Mouse (Mus musculus): ENCODE measurements around the gene Cd164l2.

Gene Cd164l2

DNA sequence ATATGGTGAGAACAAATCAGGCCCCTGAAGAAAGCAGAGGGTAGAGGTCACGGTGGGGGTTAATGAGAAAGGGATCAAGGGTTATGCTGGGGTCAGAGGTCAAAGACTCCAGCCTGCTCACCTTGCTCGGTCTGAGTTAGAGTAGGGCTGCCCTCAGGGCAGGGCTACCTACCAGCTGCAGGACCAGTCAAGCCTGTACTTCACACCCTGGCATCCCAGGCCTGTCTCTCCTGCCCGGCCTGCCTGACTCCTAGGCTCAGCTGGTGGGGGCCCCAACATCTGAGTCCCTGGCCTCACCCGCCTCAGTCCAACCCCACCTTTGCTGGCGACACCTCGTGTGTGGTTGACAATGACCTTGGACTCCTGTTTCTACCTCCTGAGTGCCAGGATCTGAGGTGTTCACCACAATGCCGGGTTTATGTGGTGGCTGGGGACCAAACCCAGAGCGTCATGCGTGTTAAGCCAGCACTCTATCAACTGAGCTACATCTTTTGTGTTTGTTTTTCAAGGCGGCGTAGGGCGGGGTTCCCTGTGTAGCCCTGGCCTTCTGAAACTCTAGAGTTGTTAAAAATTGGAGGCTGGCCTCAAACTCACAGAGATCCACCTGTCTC is 46.0 kb downstream of the Cd164l2 start:
- no peak for DNase-seq (ENCODE audit: low spot score)

DNA sequence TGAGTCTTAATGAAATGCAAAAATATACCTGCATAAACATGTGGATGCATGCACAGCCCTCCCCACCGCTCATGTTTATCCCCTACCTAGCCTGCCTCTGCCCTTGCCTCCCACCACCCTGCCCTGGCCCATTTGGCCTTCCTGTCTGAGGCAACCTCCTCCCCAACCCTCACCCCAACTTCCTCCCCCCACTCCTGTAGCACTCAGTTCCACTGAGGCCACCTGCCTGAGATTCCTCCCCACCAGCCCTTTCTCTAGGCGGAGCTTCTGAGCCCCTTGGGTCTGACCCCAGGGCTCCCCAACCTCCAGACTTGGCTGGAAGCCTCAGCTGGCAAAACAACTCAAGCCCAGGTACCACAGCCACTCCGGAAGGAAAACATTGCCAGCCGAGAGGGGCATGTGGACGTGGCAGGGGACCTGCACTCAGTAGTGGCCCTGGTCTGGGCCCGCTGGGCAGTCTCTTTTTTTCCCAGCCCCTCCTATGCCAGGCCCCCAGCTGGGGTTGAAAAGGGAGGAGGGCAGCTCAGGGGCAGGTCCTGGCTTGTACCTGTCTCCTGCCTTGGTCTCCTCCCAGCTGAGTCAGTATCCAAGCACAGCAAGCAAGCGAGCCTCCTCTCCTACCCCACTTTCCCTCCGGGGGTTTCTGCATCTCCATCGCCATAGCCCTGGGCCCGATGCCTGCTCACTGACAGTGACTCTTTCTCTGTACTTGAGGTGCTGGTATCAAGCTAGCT is 49.9 kb downstream of the Cd164l2 start:
- DNase-seq (ENCODE audit: low spot score) = no peak

DNA sequence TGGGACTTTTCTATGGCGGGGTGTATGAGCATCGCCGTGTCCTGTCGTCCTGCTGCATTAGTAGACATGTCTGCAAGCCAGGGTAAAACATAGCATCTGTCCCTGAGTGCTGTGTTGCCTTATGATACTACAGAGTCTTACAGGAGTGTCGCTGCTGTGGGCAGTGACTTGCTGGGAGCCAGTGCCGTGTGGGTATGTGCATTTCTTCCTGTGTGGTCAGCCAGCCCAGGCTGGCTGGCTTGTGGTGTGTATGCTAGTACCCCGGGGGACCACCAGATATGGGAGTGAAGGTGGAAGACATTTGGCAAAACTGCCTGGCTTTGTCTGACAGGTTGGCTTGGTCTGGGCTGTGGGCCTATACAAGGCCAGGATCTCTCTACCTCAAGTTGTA is 50.4 kb downstream of the Cd164l2 start:
- no peak for DNase-seq (ENCODE audit: low spot score)

DNA sequence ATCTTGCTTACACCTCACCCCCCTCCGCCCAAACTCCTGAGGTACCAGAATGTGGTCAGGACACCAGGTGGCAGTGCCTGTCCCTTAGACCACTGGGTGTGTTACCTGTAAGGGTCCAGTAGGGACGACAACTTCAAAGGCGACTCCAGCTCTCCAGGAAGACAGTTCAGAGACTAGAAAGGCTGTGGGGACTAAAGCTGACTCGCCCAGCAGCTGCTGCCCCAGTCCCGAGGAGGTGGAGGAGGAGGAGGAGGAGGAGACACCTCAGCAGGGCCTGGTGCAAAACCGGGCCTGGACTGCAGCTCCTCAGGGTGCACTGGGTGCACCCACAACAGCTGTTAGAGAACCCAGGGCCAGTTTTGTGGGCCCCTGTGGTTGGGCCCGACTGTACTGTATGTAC is 51.0 kb downstream of the Cd164l2 start, which contains the start of gene Sytl1:
Gene Sytl1 (minus strand): TSS at position 232 of the 400 bp plus-strand sequence.
- DNase-seq (ENCODE audit: low spot score) = no peak

DNA sequence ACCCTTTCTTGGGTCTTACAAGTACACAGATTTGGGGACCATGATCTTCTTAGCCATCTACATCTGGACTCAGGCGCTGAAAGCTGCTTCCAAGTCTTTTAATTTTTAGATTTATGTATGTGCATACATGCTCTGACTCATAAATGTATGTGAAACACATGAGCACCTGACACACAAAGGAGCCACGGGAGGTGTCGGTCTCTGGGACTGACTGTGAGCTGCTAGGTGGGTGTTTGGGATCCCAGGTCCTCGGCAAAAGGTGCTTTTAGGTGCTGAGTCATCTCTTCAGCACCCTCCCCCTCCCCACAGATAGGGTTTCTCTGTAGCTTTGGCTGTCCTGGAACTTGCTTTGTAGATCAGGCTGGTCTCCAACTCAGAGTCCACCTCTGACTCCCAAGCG is 51.8 kb downstream of the Cd164l2 start:
- DNase-seq (ENCODE audit: low spot score) = no peak

DNA sequence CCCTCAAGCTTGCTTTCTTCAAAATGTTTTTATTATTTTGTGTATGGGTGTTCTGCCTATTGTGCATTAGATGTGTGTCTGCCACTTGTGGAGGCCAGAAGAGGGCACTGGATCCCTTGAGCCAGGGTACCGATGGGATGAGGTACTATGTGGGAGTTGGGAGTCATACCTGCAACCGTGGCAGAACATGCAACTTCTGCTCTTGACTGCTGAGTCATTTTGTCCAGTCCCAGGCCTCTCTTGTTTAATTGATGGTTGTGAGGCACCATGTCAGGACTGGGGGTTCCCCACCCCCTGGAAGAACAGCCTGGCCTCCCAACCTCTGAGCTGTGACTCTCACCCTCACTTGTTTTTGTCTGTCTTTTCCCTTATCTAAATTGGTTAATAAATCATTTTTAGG is 52.6 kb downstream of the Cd164l2 start:
- DNase-seq (ENCODE audit: low spot score) = no peak

DNA sequence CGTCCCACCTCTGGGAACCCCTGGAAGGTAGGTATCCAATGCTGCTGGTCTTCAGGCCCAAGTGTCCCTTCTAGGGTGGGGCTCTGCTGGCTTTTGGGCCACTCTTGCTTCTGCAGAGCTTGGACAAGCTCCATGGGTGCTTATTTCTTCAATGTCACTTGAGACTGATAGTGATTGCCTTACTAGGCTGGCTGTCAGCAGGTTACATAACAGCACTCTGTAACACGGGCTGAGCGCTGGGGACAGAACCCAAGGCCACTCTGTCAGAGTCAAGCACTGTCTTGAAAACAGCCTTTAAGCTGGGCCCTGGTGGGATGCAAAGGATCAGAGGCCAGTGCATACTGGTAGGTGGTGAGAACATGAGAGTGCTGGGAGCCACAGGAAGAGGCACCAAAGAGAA is 53.4 kb downstream of the Cd164l2 start:
- no peak for DNase-seq (ENCODE audit: low spot score)

DNA sequence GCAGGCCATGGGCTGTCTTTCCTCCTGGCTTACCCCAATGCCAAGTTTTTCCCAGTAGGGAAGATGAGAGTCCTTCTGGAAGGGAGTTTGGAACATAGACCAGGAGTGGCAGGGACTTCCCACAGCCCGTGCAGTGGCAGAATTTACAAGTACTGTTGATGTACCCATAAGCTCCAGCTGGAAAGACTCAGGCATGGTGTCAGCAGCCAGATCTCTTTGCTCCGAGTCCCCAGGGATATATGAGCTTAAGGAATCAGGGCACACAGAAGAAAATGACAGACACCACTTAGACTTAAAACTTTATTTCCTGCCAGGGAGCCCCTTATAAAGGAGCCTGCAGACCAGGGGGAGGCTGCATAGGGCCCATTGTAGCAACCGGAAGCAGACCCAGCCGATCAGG is 53.8 kb downstream of the Cd164l2 start:
- no peak for DNase-seq (ENCODE audit: low spot score)

DNA sequence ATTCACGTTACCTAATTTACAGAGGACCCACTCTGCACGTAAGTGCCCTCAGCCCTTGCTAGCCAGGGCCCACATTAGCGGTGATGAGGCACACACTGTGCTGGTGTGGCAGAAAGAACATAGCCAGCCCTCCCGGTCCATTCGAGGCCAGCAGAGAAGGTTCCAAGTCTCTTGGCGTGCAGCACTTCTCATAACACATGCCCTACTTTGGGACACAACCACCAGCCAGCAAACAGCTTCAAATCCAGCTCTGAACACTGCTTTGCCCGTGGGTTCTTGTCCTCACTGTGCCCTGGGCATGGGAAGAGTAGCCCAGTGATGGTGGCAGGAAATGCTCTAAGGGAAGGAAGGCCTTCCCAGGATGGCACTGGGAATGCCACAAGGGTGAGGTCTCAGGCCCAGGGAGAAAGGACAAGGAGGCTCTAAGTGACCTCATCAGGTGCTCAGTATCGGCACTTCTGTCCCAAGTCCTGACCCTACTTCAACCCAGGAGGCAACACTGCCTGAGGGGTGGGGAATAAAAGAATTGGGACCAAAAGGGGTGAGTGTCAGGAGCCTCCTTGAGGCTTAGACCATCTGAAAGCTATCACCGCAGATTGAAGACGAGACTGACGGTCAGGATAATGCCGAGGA is 54.4 kb downstream of the Cd164l2 start:
- DNase-seq (ENCODE audit: low spot score) = no peak

DNA sequence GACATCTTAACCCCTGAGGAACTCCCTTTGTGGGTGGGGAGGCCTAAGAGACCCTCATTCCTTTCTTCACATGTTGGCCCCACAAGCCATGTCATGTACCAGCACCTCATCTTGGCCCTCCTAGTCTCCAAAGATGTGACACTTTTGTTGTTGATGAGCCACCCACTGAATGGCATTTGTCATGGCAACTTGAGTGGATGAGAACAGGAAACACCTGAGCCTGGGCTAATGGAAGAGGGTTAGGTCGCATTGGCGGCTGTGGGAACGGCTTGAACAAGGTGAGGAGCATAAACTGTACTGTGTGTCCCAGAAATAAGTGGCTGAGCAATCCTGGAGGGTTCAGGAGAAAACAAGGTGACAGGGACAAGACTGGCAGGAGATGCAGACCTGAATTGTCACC is 57.0 kb downstream of the Cd164l2 start:
- no peak for DNase-seq (ENCODE audit: low spot score)

DNA sequence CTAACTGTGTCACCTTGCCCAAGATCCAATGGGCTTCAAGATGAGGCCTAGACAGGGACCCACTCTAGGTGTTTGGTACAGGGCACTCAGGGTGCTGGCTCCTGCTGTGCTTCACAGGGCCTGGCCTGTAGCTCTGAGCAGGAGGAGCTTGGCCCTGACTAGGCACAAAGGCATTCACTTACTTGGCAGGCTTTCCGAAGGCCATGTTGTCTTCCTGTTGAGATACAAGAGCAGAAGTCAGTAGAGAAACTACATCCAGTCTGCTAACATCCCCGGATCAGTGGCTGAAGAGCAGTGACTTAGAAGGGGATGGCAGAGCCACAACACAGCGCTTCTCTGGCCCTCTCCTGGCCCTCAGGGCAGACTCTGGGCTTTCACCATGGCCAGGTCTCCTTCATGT is 57.7 kb downstream of the Cd164l2 start:
- peak; percentile 52 for DNase-seq (ENCODE audit: low spot score)

DNA sequence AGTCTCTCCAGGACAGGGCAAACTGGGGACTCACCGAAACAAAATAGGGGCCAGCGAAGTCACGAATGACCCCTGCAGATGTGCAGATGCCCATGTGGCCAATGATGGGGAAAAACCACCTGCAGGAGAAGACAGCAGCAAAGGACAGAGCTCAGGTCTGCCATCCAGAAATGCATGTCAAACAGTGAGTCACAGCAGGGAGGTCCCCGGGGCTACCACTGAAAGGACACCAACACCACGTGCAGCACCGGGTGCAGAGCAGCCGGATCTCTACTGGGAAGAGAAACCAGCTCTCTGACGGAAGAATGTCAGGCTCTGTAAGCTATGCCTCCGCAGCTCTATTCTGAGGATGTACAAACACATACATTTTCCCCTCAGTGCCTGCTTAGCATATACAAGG is 59.0 kb downstream of the Cd164l2 start:
- DNase-seq (ENCODE audit: low spot score) = no peak

Data from ovary, postnatal 36 days (tissue).